Mouse (Mus musculus) lung, postnatal 10 days (tissue): ENCODE measurements around the gene Samt3.

Source experiments
- DNase-seq: peaks from one replicate; pipeline ENCODE4 v3.0.0; 2021

Samt3 gene

DNA sequence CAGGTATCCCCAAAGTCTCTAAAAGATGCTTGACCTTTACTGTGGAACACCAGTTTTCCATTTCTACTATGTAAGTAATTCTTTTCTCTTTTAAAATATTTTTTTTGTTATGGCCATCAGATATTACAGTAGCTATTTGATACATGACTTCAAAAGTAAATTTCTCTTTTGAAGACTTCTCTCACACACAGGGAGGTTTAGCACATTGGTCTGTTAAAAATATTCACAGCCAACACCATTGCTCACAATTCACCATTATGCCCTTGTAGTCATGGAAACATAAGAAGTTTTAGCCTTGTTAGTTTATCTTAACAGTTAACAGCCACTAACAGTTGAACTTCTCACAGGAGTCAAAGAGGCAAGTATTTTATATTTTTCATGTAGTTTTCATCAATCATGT, at the start of gene Samt3:
Gene Samt3, plus strand, starts transcription at position 301 of the 400 bp plus-strand sequence.
- DNase-seq = no peak

- DNase-seq = no peak
Observed at GRCm38 (mm10) chrX:86016591-86016990, 27.4 kb upstream of the Samt3 start.

- no peak for DNase-seq
Observed at GRCm38 (mm10) chrX:86088672-86089071, 44.7 kb downstream of the Samt3 start.
